Mouse (Mus musculus) R1 (cell line): ENCODE measurements around the gene Igsf3.

Experiments
- DNase-seq: peaks from one replicate; pipeline ENCODE4 v3.0.0-alpha.2; 2018; ENCODE audit warnings: low read depth, low spot score

Igsf3 gene

GRCm38 (mm10) chr3:101444437-101444836 lies 67.6 kb downstream of the Igsf3 start:
- DNase-seq = no peak

GRCm38 (mm10) chr3:101447239-101447638 lies 70.4 kb downstream of the Igsf3 start:
- peak; percentile 78 for DNase-seq

GRCm38 (mm10) chr3:101448765-101449164 lies 71.9 kb downstream of the Igsf3 start:
- DNase-seq = no peak

- DNase-seq = no peak
Measured at GRCm38 (mm10) chr3:101450811-101451428, 74.0 kb downstream of the Igsf3 start.

- DNase-seq = no peak
Measured at GRCm38 (mm10) chr3:101460618-101461017, 83.7 kb downstream of the Igsf3 start.

- no peak for DNase-seq
Measured at GRCm38 (mm10) chr3:101461046-101461445, 84.2 kb downstream of the Igsf3 start.

GRCm38 (mm10) chr3:101461816-101462215 lies 84.9 kb downstream of the Igsf3 start:
- DNase-seq = peak; percentile 56

GRCm38 (mm10) chr3:101462294-101462693 lies 85.4 kb downstream of the Igsf3 start:
- DNase-seq = peak; percentile 84

GRCm38 (mm10) chr3:101463491-101463890 lies 86.6 kb downstream of the Igsf3 start:
- no peak for DNase-seq

GRCm38 (mm10) chr3:101469675-101470074 lies 92.8 kb downstream of the Igsf3 start:
- DNase-seq = no peak

- DNase-seq = no peak
Measured at GRCm38 (mm10) chr3:101471881-101472280, 95.0 kb downstream of the Igsf3 start.

- DNase-seq = no peak
Measured at GRCm38 (mm10) chr3:101481951-101482350, 105.1 kb downstream of the Igsf3 start.

- DNase-seq = no peak
Measured at GRCm38 (mm10) chr3:101483256-101483983, 106.5 kb downstream of the Igsf3 start.

- peak; percentile 66 for DNase-seq
Measured at GRCm38 (mm10) chr3:101486054-101486765, 109.3 kb downstream of the Igsf3 start.

- peak; percentile 36 for DNase-seq
Measured at GRCm38 (mm10) chr3:101487436-101487835, 110.6 kb downstream of the Igsf3 start.

GRCm38 (mm10) chr3:101488204-101488603 lies 111.3 kb downstream of the Igsf3 start:
- DNase-seq = peak; percentile 72

GRCm38 (mm10) chr3:101490515-101490914 lies 113.6 kb downstream of the Igsf3 start:
- DNase-seq = no peak

- no peak for DNase-seq
Measured at GRCm38 (mm10) chr3:101492908-101493307, 116.0 kb downstream of the Igsf3 start.

- peak; percentile 90 for DNase-seq
Measured at GRCm38 (mm10) chr3:101493937-101494459, 117.1 kb downstream of the Igsf3 start.

GRCm38 (mm10) chr3:101497432-101498030 lies 120.6 kb downstream of the Igsf3 start:
- DNase-seq = no peak

GRCm38 (mm10) chr3:101499906-101500305 lies 123.0 kb downstream of the Igsf3 start:
- DNase-seq = no peak
